Mouse (Mus musculus): Measurements from ENCODE around the gene Ptprh. TPM values are rescaled to one million over a fixed set of nuclear protein-coding genes. Genes with fewer than 3 reads are reported as not detected.
A peak's percentile ranks its signal among the peaks of the same experiment; 100 is the strongest.

The Ptprh gene
- polyA plus RNA-seq, 1 experiment from 2014 or later, result 0.13 TPM

GRCm38 (mm10) chr7:4521231-4522003, 82.4 kb downstream of the Ptprh start:
- Histone ChIP-seq H3K4me2 (ENCODE audit: low read length) (peak overlapping the region; percentile 52), H3K9ac (ENCODE audit: low read depth, low read length) (0 out of 2 replicates have a peak overlapping the region, but pooled peaks have one; percentile 35), H3K4me3 (replicated peaks; ENCODE audit: low read depth, low read length) (peak overlapping the region; percentile 8; the same call in 1 of the 2 replicates), H3K4me1 (replicated peaks; ENCODE audit: insufficient read depth, low read length) (peaks cover 8% of the 10 kb centered on the region; the same call in 1 of the 2 replicates), H3K9me3 (replicated peaks; ENCODE audit: low read length) (no peaks in the 10 kb centered on the region), H3K27me3 (ENCODE audit: insufficient read depth, low read length) (no peaks in the 10 kb centered on the region), H3K36me3 (ENCODE audit: insufficient read depth, low read length) (no peaks in the 10 kb centered on the region), H3K27ac (no peak overlapping the region)
- WGBS, result 33% methylated on average over 32 of the region's 32 CpGs
- peak; percentile 24; the same call in 1 of the 2 replicates for TF ChIP-seq CTCF (IDR thresholded peaks at IDR 0.05; ENCODE audit: low read depth)
- ATAC-seq (replicated peaks; ENCODE audit: low FRiP score, low read depth), result no peak
- no peak for DNase-seq (ENCODE audit: low spot score)

DNA sequence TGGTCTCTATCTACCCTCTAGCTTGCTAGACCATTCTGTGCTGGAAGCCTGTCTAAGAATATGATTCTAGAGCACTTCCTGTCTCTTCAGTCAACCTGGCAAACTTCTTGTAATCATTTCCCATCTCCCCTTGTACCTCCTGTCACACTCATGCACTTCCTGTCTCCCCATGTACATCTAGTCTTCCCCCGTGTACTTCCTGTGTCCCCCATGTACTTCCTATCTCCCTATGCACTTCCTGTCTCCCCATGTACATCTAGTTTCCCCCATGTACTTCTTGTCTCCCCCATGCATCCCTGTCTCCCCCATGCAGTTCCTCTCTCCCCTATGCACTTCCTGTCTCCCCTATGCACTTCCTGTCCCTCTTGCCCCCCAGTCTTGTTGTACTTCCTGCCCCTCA, 85.4 kb downstream of the Ptprh start:
- DNase-seq (ENCODE audit: low spot score) (no peak), ATAC-seq (replicated peaks; ENCODE audit: low FRiP score, low read depth) (no peak)
- H3K9ac ChIP-seq (ENCODE audit: low read depth, low read length), result no peak overlapping the region
- 79% methylated on average over 1 of the region's 1 CpGs for WGBS
- no peak for TF ChIP-seq CTCF (IDR thresholded peaks at IDR 0.05; ENCODE audit: low read depth)
- peaks cover 17% of the 10 kb centered on the region; the same call in 1 of the 2 replicates for H3K4me1 ChIP-seq (replicated peaks; ENCODE audit: insufficient read depth, low read length)
- H3K27me3 ChIP-seq (ENCODE audit: insufficient read depth, low read length), result no peaks in the 10 kb centered on the region
- no peak overlapping the region for H3K27ac ChIP-seq
- no peaks in the 10 kb centered on the region for H3K36me3 ChIP-seq (ENCODE audit: insufficient read depth, low read length)
- H3K9me3 ChIP-seq (replicated peaks; ENCODE audit: low read length), result no peaks in the 10 kb centered on the region
- no peak overlapping the region for H3K4me2 ChIP-seq (ENCODE audit: low read length)
- no peak overlapping the region for H3K4me3 ChIP-seq (replicated peaks; ENCODE audit: low read depth, low read length)

- no peak for TF ChIP-seq CTCF (IDR thresholded peaks at IDR 0.05; ENCODE audit: low read depth)
- 18% methylated on average over 4 of the region's 4 CpGs for WGBS
- Histone ChIP-seq H3K9ac (ENCODE audit: low read depth, low read length) (no peak within 1 kb of the TSS), H3K27me3 (ENCODE audit: insufficient read depth, low read length) (no peaks in the 10 kb centered on the region), H3K36me3 (ENCODE audit: insufficient read depth, low read length) (no peaks in the 10 kb centered on the region), H3K4me1 (replicated peaks; ENCODE audit: insufficient read depth, low read length) (peaks cover 17% of the 10 kb centered on the region; the same call in 1 of the 2 replicates), H3K4me2 (ENCODE audit: low read length) (no peak within 1 kb of the TSS), H3K4me3 (replicated peaks; ENCODE audit: low read depth, low read length) (no peak within 1 kb of the TSS), H3K9me3 (replicated peaks; ENCODE audit: low read length) (no peaks in the 10 kb centered on the region), H3K27ac (no peak within 1 kb of the TSS)
- ATAC-seq (replicated peaks; ENCODE audit: low FRiP score, low read depth), result no peak; the same call in 1 of the 2 replicates
- DNase-seq (ENCODE audit: low spot score), result no peak
Observed at GRCm38 (mm10) chr7:4516332-4517050, 87.3 kb downstream of the Ptprh start, which contains the start of gene Tnnt1. Gene Tnnt1 (minus strand): TSS chr7:4516382.

DNA sequence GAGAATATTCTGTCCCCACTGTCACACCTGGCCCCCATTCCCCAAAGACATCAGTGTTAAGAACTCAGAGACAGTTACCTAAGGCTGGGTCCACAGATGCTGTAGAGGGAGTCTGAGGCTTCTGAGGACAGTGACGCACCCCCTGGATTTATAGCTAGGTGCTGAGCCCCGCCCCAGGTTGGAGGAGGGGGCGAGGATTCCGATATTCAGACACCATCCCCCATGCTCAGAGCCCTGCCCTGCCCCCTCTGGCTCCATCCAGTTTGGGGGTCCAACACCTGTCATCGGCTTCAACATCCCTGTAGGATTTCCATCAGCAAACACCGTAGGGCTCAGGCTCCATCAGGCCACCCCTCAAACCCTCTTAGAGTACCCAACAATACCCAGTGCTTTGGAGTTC, 88.0 kb downstream of the Ptprh start:
- ATAC-seq (replicated peaks; ENCODE audit: low FRiP score, low read depth), result no peak
- Histone ChIP-seq H3K27me3 (ENCODE audit: insufficient read depth, low read length) (no peaks in the 10 kb centered on the region), H3K9ac (ENCODE audit: low read depth, low read length) (no peak overlapping the region), H3K36me3 (ENCODE audit: insufficient read depth, low read length) (no peaks in the 10 kb centered on the region), H3K4me2 (ENCODE audit: low read length) (no peak overlapping the region), H3K4me3 (replicated peaks; ENCODE audit: low read depth, low read length) (no peak overlapping the region), H3K4me1 (replicated peaks; ENCODE audit: insufficient read depth, low read length) (peaks cover 14% of the 10 kb centered on the region; the same call in 1 of the 2 replicates), H3K9me3 (replicated peaks; ENCODE audit: low read length) (no peaks in the 10 kb centered on the region), H3K27ac (no peak overlapping the region)
- 46% methylated on average over 6 of the region's 6 CpGs for WGBS
- no peak for DNase-seq (ENCODE audit: low spot score)
- TF ChIP-seq CTCF (IDR thresholded peaks at IDR 0.05; ENCODE audit: low read depth), result no peak

DNA sequence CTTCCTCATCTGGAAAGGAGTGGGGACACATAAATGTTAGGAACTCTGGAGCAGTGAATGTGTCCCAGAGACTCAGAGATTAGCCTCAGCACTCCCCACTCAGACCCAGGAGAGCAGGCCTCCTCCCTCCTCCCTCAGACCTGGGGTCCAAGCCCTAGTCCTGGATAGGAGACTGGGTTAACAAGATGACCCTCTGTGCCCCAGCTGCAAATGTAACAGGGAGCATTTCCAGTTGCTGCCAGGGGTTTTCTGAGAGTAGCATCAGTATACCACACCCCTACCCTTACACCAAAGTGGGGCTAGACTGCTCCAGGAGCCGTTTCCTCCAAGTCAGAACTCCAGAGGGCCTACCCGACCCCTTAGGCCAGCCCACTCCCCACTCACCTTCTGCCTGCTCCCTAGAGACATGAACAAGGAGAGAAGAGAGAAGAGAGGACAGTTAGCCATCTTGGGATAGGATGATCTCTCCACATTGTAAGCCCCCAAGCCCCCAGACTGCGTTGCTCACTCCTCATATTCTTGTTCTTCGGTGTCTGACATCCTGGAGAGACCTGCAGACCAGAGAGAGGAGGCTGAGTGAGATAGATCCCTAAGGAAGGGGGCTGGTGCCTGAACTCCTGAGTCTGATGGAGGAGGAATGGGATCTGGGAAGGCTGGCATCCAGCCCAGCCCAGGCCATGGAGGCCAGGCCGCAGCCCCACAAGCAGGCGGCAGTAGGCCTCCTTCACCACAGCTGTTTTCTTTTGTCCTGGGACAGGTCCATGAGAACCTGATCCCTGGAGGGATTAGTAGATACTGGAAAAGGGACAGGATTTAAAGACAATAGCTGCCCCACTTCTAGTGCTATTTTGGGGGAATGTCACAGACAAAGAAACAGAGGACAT, 89.8 kb downstream of the Ptprh start:
- Histone ChIP-seq H3K27ac (peak overlapping the region; percentile 60; the same call in 1 of the 2 replicates), H3K4me1 (replicated peaks; ENCODE audit: insufficient read depth, low read length) (0 out of 2 replicates have a peak, but pooled peaks cover 10% of the 10 kb centered on the region), H3K27me3 (ENCODE audit: insufficient read depth, low read length) (no peaks in the 10 kb centered on the region), H3K9ac (ENCODE audit: low read depth, low read length) (no peak overlapping the region), H3K4me2 (ENCODE audit: low read length) (no peak overlapping the region), H3K9me3 (replicated peaks; ENCODE audit: low read length) (no peaks in the 10 kb centered on the region), H3K4me3 (replicated peaks; ENCODE audit: low read depth, low read length) (no peak overlapping the region), H3K36me3 (ENCODE audit: insufficient read depth, low read length) (no peaks in the 10 kb centered on the region)
- ATAC-seq (replicated peaks; ENCODE audit: low FRiP score, low read depth) (no peak), DNase-seq (ENCODE audit: low spot score) (peak; percentile 60)
- 53% methylated on average over 6 of the region's 6 CpGs for WGBS
- no peak for TF ChIP-seq CTCF (IDR thresholded peaks at IDR 0.05; ENCODE audit: low read depth)

Measured in kidney, postnatal 0 days (tissue).